Mouse (Mus musculus): Measurements from ENCODE around the gene Rell1. TPM values are rescaled to one million over a fixed set of nuclear protein-coding genes. Genes with fewer than 3 reads are reported as not detected.

Rell1 gene
- total and polyA plus RNA-seq, 2 experiments from 2014 or later, result 3.1 to 7.0 TPM

DNA sequence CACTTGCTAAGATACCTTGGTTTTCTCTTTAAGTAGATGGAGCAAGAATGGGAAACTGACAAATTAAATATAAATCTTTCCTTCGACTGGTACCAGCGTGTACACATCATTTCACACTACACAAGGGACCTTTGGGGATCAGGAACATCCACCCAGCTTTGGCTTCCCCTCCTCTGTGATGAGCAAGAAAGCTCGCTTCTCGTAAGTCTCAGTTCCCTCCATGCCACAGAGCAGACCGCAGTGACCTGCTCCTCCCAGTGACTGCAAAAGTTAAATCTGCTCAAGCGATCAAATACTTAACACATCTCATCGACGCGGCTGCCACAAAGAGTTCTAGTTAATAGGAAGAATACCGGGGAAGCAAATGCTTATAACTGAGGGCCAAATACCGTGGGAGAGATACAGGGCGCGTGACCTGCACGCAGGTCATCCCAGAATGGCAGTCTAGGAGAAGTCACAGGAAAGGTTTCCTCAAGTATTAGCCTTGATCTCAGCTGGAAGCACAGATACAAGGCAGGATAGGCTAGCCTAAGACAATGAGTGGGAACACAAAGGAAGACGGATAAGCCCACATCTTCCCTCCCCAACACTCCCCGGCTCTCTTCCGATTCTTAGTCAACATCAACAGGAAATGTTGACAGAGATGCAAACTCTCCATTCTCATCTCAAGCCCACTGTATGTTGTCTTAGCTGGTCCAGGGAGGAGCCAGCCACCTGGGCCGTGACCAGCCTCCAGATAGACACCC, 9.6 kb downstream of the Rell1 start:
- Histone ChIP-seq H3K4me1 (ENCODE audit: insufficient read depth, low read length) (no peaks in the 10 kb centered on the region), H3K9me3 (ENCODE audit: low read length) (no peaks in the 10 kb centered on the region), H3K9ac (replicated peaks; ENCODE audit: low read length, poor library complexity, severe bottlenecking) (no peak overlapping the region), H3K27me3 (ENCODE audit: insufficient read depth, low read length) (no peaks in the 10 kb centered on the region), H3K27ac (ENCODE audit: low read depth, low read length) (no peak overlapping the region), H3K36me3 (ENCODE audit: insufficient read depth, low read length) (no peaks in the 10 kb centered on the region), H3K4me3 (ENCODE audit: low read depth, low read length) (no peak overlapping the region), H3K4me2 (ENCODE audit: low read depth, low read length, poor library complexity, severe bottlenecking) (no peak overlapping the region)
- TF ChIP-seq CTCF (IDR thresholded peaks at IDR 0.05), result no peak
- WGBS, result 60% methylated on average over 18 of the region's 18 CpGs
- ATAC-seq (ENCODE audit: low FRiP score) (no peak), DNase-seq (ENCODE audit: low spot score) (no peak)

DNA sequence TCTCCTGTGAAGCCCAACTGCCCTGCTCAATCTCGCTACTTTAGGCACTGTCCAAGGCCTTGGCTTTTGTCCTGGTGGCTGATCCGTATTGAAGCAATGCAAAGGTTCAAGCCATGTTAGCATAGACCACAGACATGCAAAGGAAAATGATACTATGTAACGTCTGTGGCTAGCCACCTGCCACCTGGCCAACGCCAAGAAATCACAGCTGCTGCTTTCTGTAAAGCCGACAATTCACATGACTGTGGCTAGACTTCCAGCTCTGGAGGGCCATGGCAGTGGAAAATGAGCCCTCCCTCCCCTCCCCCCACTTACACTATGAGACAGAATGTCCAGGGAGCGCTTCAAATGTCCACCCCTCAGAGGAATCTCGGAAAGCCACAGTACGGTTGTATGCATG, 11.1 kb downstream of the Rell1 start:
- DNase-seq (ENCODE audit: low spot score) (peak; percentile 29), ATAC-seq (ENCODE audit: low FRiP score) (no peak)
- no peaks in the 10 kb centered on the region for H3K4me1 ChIP-seq (ENCODE audit: insufficient read depth, low read length)
- H3K36me3 ChIP-seq (ENCODE audit: insufficient read depth, low read length), result no peaks in the 10 kb centered on the region
- no peak for TF ChIP-seq CTCF (IDR thresholded peaks at IDR 0.05)
- 87% methylated on average over 8 of the region's 8 CpGs for WGBS
- no peak overlapping the region for H3K27ac ChIP-seq (ENCODE audit: low read depth, low read length)
- H3K27me3 ChIP-seq (ENCODE audit: insufficient read depth, low read length), result no peaks in the 10 kb centered on the region
- H3K9me3 ChIP-seq (ENCODE audit: low read length), result no peaks in the 10 kb centered on the region
- H3K4me2 ChIP-seq (ENCODE audit: low read depth, low read length, poor library complexity, severe bottlenecking), result no peak overlapping the region
- H3K9ac ChIP-seq (replicated peaks; ENCODE audit: low read length, poor library complexity, severe bottlenecking), result no peak overlapping the region
- H3K4me3 ChIP-seq (ENCODE audit: low read depth, low read length), result no peak overlapping the region

DNA sequence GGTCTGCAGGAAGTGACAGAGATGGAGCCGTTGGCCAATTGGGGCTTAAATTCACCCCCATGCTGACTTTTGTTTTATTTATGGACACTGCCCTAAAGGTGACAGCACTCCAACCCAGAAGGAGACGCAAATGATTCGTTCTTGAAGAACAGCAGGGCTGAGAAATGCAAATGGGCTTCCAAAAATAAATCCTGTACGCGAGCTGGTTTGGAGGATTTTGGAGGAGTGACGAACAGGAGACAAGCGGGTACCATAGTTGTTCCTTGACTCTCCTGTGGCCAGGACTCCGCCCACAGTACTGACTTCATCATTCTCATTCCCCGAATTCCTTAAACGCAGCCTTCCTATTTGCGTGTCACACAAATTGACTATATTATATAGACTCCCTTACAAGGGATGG, 12.3 kb downstream of the Rell1 start:
- H3K4me2 ChIP-seq (ENCODE audit: low read depth, low read length, poor library complexity, severe bottlenecking), result no peak overlapping the region
- 93% methylated on average over 11 of the region's 11 CpGs for WGBS
- no peak overlapping the region for H3K27ac ChIP-seq (ENCODE audit: low read depth, low read length)
- no peaks in the 10 kb centered on the region for H3K9me3 ChIP-seq (ENCODE audit: low read length)
- ATAC-seq (ENCODE audit: low FRiP score), result no peak
- H3K36me3 ChIP-seq (ENCODE audit: insufficient read depth, low read length), result no peaks in the 10 kb centered on the region
- H3K27me3 ChIP-seq (ENCODE audit: insufficient read depth, low read length), result no peaks in the 10 kb centered on the region
- H3K9ac ChIP-seq (replicated peaks; ENCODE audit: low read length, poor library complexity, severe bottlenecking), result no peak overlapping the region
- no peak for TF ChIP-seq CTCF (IDR thresholded peaks at IDR 0.05)
- H3K4me3 ChIP-seq (ENCODE audit: low read depth, low read length), result no peak overlapping the region
- no peak for DNase-seq (ENCODE audit: low spot score)
- no peaks in the 10 kb centered on the region for H3K4me1 ChIP-seq (ENCODE audit: insufficient read depth, low read length)

DNA sequence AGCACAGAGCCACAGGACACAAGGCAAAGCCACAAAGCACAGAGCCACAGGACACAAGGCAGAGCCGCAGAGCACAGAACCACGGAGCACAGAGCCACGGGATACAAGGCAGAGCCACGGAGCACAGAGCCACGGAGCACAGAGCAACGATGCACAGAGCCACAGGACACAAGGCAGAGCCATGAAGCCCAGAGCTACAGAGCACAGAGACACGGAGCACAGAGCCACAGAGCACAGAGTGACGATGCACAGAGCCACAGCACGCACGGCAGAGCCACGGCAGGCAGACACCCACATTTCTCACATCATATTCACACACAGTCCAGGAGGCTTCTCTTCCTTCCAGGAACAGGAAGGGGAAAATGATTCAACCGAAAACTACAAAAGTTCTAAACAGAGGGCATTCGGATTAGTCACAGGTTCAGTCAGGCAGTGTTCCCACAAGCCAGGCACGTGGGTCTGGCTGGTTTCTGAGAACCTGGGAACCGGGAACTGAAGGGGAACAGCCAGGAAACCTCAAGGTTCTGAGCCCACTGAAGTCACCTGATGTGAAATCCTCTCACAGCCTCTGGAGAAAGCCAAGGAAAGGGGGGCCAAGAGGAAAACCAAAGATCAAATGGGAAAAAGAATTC, 15.2 kb downstream of the Rell1 start:
- no peaks in the 10 kb centered on the region for H3K4me1 ChIP-seq (ENCODE audit: insufficient read depth, low read length)
- H3K4me2 ChIP-seq (ENCODE audit: low read depth, low read length, poor library complexity, severe bottlenecking), result no peak overlapping the region
- WGBS, result 89% methylated on average over 15 of the region's 15 CpGs
- H3K4me3 ChIP-seq (ENCODE audit: low read depth, low read length), result no peak overlapping the region
- TF ChIP-seq CTCF (IDR thresholded peaks at IDR 0.05), result no peak
- DNase-seq (ENCODE audit: low spot score), result no peak
- H3K27ac ChIP-seq (ENCODE audit: low read depth, low read length), result no peak overlapping the region
- H3K9me3 ChIP-seq (ENCODE audit: low read length), result no peaks in the 10 kb centered on the region
- H3K9ac ChIP-seq (replicated peaks; ENCODE audit: low read length, poor library complexity, severe bottlenecking), result no peak overlapping the region
- no peaks in the 10 kb centered on the region for H3K27me3 ChIP-seq (ENCODE audit: insufficient read depth, low read length)
- ATAC-seq (ENCODE audit: low FRiP score), result no peak
- H3K36me3 ChIP-seq (ENCODE audit: insufficient read depth, low read length), result no peaks in the 10 kb centered on the region

DNA sequence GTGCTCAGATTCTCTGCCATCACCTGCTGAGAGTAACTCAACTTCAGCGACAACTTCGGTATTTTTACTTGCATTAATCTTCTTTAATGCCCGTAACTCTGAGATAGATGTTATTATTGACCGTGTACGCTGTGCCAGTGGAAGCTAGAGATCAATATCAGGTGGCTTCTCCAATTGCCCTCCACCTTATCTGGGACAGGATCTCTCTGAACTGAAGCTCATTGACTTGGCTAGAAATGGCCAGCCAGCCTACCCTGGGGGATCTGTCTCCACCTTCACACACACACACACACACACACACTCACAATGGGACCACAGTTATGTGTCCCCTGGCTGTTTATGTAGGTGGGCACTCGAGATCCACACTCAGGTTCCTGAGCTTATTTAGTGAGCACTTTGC, 16.7 kb downstream of the Rell1 start:
- H3K27ac ChIP-seq (ENCODE audit: low read depth, low read length), result no peak overlapping the region
- no peaks in the 10 kb centered on the region for H3K4me1 ChIP-seq (ENCODE audit: insufficient read depth, low read length)
- ATAC-seq (ENCODE audit: low FRiP score), result no peak
- H3K27me3 ChIP-seq (ENCODE audit: insufficient read depth, low read length), result no peaks in the 10 kb centered on the region
- no peak for DNase-seq (ENCODE audit: low spot score)
- no peak overlapping the region for H3K4me3 ChIP-seq (ENCODE audit: low read depth, low read length)
- H3K9ac ChIP-seq (replicated peaks; ENCODE audit: low read length, poor library complexity, severe bottlenecking), result no peak overlapping the region
- WGBS, result 87% methylated on average over 6 of the region's 6 CpGs
- TF ChIP-seq CTCF (IDR thresholded peaks at IDR 0.05), result no peak
- no peaks in the 10 kb centered on the region for H3K36me3 ChIP-seq (ENCODE audit: insufficient read depth, low read length)
- H3K4me2 ChIP-seq (ENCODE audit: low read depth, low read length, poor library complexity, severe bottlenecking), result no peak overlapping the region
- H3K9me3 ChIP-seq (ENCODE audit: low read length), result no peaks in the 10 kb centered on the region

DNA sequence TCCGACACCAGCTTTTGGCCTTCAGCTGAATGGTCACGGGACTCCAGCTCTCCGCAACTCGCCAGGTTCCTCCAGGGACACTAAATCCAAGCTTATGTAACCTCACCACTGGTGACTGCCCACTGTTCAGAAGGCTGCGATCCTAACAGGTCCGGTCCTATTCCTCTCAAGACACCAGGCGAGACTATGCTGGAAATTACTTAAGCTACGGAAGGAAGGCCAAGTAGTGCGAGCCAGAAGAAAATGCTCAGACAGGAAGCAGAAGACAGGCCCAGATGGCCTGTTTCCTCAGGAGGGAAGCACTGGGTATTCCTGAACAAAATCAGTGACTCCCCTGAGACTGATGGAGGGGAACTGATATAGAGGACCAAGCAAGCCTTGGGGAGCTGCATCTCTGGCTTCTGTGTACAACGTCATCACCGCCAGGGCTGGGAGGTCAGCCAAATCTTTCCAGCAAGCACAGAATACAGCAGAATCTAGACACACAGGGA, 17.2 kb downstream of the Rell1 start:
- ATAC-seq (ENCODE audit: low FRiP score), result no peak
- no peak for DNase-seq (ENCODE audit: low spot score)
- Histone ChIP-seq H3K9ac (replicated peaks; ENCODE audit: low read length, poor library complexity, severe bottlenecking) (no peak overlapping the region), H3K36me3 (ENCODE audit: insufficient read depth, low read length) (no peaks in the 10 kb centered on the region), H3K27ac (ENCODE audit: low read depth, low read length) (no peak overlapping the region), H3K27me3 (ENCODE audit: insufficient read depth, low read length) (no peaks in the 10 kb centered on the region), H3K4me3 (ENCODE audit: low read depth, low read length) (no peak overlapping the region), H3K4me2 (ENCODE audit: low read depth, low read length, poor library complexity, severe bottlenecking) (no peak overlapping the region), H3K9me3 (ENCODE audit: low read length) (no peaks in the 10 kb centered on the region), H3K4me1 (ENCODE audit: insufficient read depth, low read length) (no peaks in the 10 kb centered on the region)
- WGBS, result 85% methylated on average over 11 of the region's 11 CpGs
- TF ChIP-seq CTCF (IDR thresholded peaks at IDR 0.05), result no peak

Measured in midbrain, postnatal 0 days (tissue).